Mouse (Mus musculus) midbrain, embryonic 12.5 days (tissue): ENCODE measurements around the gene Dnajb5. TPM values are rescaled to one million over a fixed set of nuclear protein-coding genes. Genes with fewer than 3 reads are reported as not detected.

Source experiments
- ATAC-seq: fragments of 200-750 bp; cut with Nextera tagmentation; 2 replicates; pipeline ENCODE4 v1.8.0; 2017; ENCODE audit warnings: low read depth, moderate TSS enrichment, moderate library complexity; ENCODE audit not compliant: low FRiP score
- H3K27ac ChIP-seq: fragments of 300-500 bp; sonication (generic); replicated peaks from 2 replicates; pipeline ENCODE4 v1.5.1; 2016; ENCODE audit warnings: mild to moderate bottlenecking
- H3K27me3 ChIP-seq: fragments of 300-500 bp; sonication (generic); 2 replicates; pipeline ENCODE4 v1.6.1; 2016; ENCODE audit warnings: mild to moderate bottlenecking
- H3K36me3 ChIP-seq: fragments of 300-500 bp; sonication (generic); 2 replicates; pipeline ENCODE4 v1.6.1; 2016
- H3K4me1 ChIP-seq: fragments of 300-500 bp; sonication (generic); 2 replicates; pipeline ENCODE4 v1.6.1; 2016
- H3K4me2 ChIP-seq: fragments of 300-500 bp; sonication (generic); replicated peaks from 2 replicates; pipeline ENCODE4 v1.6.1; 2016; ENCODE audit warnings: mild to moderate bottlenecking, moderate library complexity
- H3K4me3 ChIP-seq: fragments of 300-500 bp; sonication (generic); 2 replicates; pipeline ENCODE4 v1.5.1; 2016; ENCODE audit warnings: mild to moderate bottlenecking
- H3K9ac ChIP-seq: fragments of 300-500 bp; sonication (generic); replicated peaks from 2 replicates; pipeline ENCODE4 v1.6.1; 2016; ENCODE audit warnings: mild to moderate bottlenecking, moderate library complexity
- H3K9me3 ChIP-seq: fragments of 300-500 bp; sonication (generic); 2 replicates; pipeline ENCODE4 v1.6.1; 2016; ENCODE audit warnings: mild to moderate bottlenecking
- WGBS: fragments of 180-500 bp; shearing (Covaris S2); methylation state at CpG from one replicate; pipeline ENCODE4 v1.1.7; 2016; 5-methylcytosine and 5-hydroxymethylcytosine counted together
- polyA plus RNA-seq: library from polyadenylated mRNA; unstranded; fragments of >200 nt; fragmentation: Nextera tagmentation; extraction: Ambion mirVana; gene quantifications from 2 replicates; pipeline ENCODE4 v1.2.1, GENCODE M21; 2016

The Dnajb5 gene
- polyA plus RNA-seq, 1 experiment from 2014 or later, result 27.0 TPM

- Histone ChIP-seq H3K27me3 (peaks cover 54% of the 10 kb centered on the region), H3K9me3 (no peaks in the 10 kb centered on the region), H3K36me3 (no peaks in the 10 kb centered on the region), H3K27ac (no peak overlapping the region), H3K4me3 (no peak overlapping the region), H3K4me1 (peaks cover 11% of the 10 kb centered on the region; the same call in 1 of the 2 replicates), H3K9ac (no peak overlapping the region), H3K4me2 (no peak overlapping the region)
- 88% methylated on average over 9 of the region's 9 CpGs for WGBS
- ATAC-seq, result no peak
Observed at GRCm38 (mm10) chr4:42920726-42921125, 28.9 kb upstream of the Dnajb5 start.

- no peak overlapping the region for H3K9ac ChIP-seq
- no peak overlapping the region for H3K4me3 ChIP-seq
- no peak for ATAC-seq
- H3K36me3 ChIP-seq, result no peaks in the 10 kb centered on the region
- H3K9me3 ChIP-seq, result no peaks in the 10 kb centered on the region
- peaks cover 11% of the 10 kb centered on the region; the same call in 1 of the 2 replicates for H3K4me1 ChIP-seq
- H3K27me3 ChIP-seq, result peaks cover 47% of the 10 kb centered on the region
- H3K27ac ChIP-seq, result no peak overlapping the region
- WGBS, result 82% methylated on average over 2 of the region's 2 CpGs
- no peak overlapping the region for H3K4me2 ChIP-seq
Observed at GRCm38 (mm10) chr4:42921536-42921935, 28.1 kb upstream of the Dnajb5 start.

- H3K9ac ChIP-seq, result no peak overlapping the region
- no peaks in the 10 kb centered on the region for H3K9me3 ChIP-seq
- ATAC-seq, result no peak
- H3K36me3 ChIP-seq, result no peaks in the 10 kb centered on the region
- no peak overlapping the region for H3K4me3 ChIP-seq
- 68% methylated on average over 6 of the region's 6 CpGs for WGBS
- no peak overlapping the region for H3K27ac ChIP-seq
- H3K4me2 ChIP-seq, result no peak overlapping the region
- H3K4me1 ChIP-seq, result peaks cover 11% of the 10 kb centered on the region; the same call in 1 of the 2 replicates
- H3K27me3 ChIP-seq, result peaks cover 46% of the 10 kb centered on the region
Observed at GRCm38 (mm10) chr4:42922056-42922455, 27.6 kb upstream of the Dnajb5 start.

- WGBS, result 88% methylated on average over 8 of the region's 8 CpGs
- H3K9ac ChIP-seq, result no peak overlapping the region
- no peak for ATAC-seq
Observed at GRCm38 (mm10) chr4:42922461-42922860, 27.2 kb upstream of the Dnajb5 start.

GRCm38 (mm10) chr4:42924095-42924710 lies 25.4 kb upstream of the Dnajb5 start:
- no peak overlapping the region for H3K4me3 ChIP-seq
- WGBS, result 75% methylated on average over 13 of the region's 13 CpGs
- no peak overlapping the region for H3K9ac ChIP-seq
- H3K4me2 ChIP-seq, result no peak overlapping the region
- H3K27me3 ChIP-seq, result peaks cover 25% of the 10 kb centered on the region; the same call in 1 of the 2 replicates
- no peak for ATAC-seq
- H3K9me3 ChIP-seq, result no peaks in the 10 kb centered on the region
- H3K4me1 ChIP-seq, result peaks cover 7% of the 10 kb centered on the region; the same call in 1 of the 2 replicates
- H3K27ac ChIP-seq, result no peak overlapping the region
- no peaks in the 10 kb centered on the region for H3K36me3 ChIP-seq

More at GRCm38 (mm10) chr4:42922461-42922860, 27.2 kb upstream of the Dnajb5 start:
- Histone ChIP-seq H3K9me3 (no peaks in the 10 kb centered on the region), H3K27ac (no peak overlapping the region), H3K4me2 (no peak overlapping the region), H3K4me3 (no peak overlapping the region), H3K4me1 (peaks cover 8% of the 10 kb centered on the region; the same call in 1 of the 2 replicates), H3K36me3 (no peaks in the 10 kb centered on the region), H3K27me3 (peaks cover 42% of the 10 kb centered on the region)

GRCm38 (mm10) chr4:42928209-42928608 lies 21.4 kb upstream of the Dnajb5 start:
- no peak overlapping the region for H3K27ac ChIP-seq
- WGBS, result 79% methylated on average over 5 of the region's 5 CpGs
- 0 out of 2 replicates have a peak, but pooled peaks cover 6% of the 10 kb centered on the region for H3K4me1 ChIP-seq
- peaks cover 26% of the 10 kb centered on the region for H3K27me3 ChIP-seq
- H3K4me2 ChIP-seq, result no peak overlapping the region
- no peak overlapping the region for H3K9ac ChIP-seq
- no peak overlapping the region for H3K4me3 ChIP-seq
- H3K36me3 ChIP-seq, result no peaks in the 10 kb centered on the region
- H3K9me3 ChIP-seq, result no peaks in the 10 kb centered on the region
- no peak for ATAC-seq

- WGBS, result 92% methylated on average over 9 of the region's 9 CpGs
- peaks cover 28% of the 10 kb centered on the region for H3K27me3 ChIP-seq
- no peak overlapping the region for H3K9ac ChIP-seq
- no peaks in the 10 kb centered on the region for H3K36me3 ChIP-seq
- H3K4me1 ChIP-seq, result peaks cover 12% of the 10 kb centered on the region
- no peak for ATAC-seq
- no peak overlapping the region for H3K4me2 ChIP-seq
- H3K9me3 ChIP-seq, result no peaks in the 10 kb centered on the region
- no peak overlapping the region for H3K4me3 ChIP-seq
- H3K27ac ChIP-seq, result no peak overlapping the region
Observed at GRCm38 (mm10) chr4:42928952-42929351, 20.7 kb upstream of the Dnajb5 start.

- Histone ChIP-seq H3K9me3 (no peaks in the 10 kb centered on the region), H3K27ac (no peak overlapping the region), H3K27me3 (peaks cover 37% of the 10 kb centered on the region), H3K9ac (no peak overlapping the region), H3K36me3 (no peaks in the 10 kb centered on the region), H3K4me2 (no peak overlapping the region), H3K4me3 (no peak overlapping the region), H3K4me1 (peaks cover 6% of the 10 kb centered on the region)
- WGBS, result 66% methylated on average over 8 of the region's 8 CpGs
- no peak for ATAC-seq
Observed at GRCm38 (mm10) chr4:42932229-42932969, 17.2 kb upstream of the Dnajb5 start.

GRCm38 (mm10) chr4:42933630-42934029 lies 16.0 kb upstream of the Dnajb5 start:
- no peaks in the 10 kb centered on the region for H3K9me3 ChIP-seq
- no peak overlapping the region for H3K27ac ChIP-seq
- H3K9ac ChIP-seq, result no peak overlapping the region
- no peaks in the 10 kb centered on the region for H3K36me3 ChIP-seq
- 13% methylated on average over 22 of the region's 22 CpGs for WGBS
- H3K27me3 ChIP-seq, result peaks cover 48% of the 10 kb centered on the region
- H3K4me1 ChIP-seq, result peaks cover 6% of the 10 kb centered on the region
- H3K4me2 ChIP-seq, result peak overlapping the region; percentile 36
- no peak for ATAC-seq
- no peak overlapping the region for H3K4me3 ChIP-seq

- H3K9ac ChIP-seq, result no peak overlapping the region
- H3K4me2 ChIP-seq, result no peak overlapping the region
- H3K27me3 ChIP-seq, result peaks cover 27% of the 10 kb centered on the region
- no peaks in the 10 kb centered on the region for H3K36me3 ChIP-seq
- no peak for ATAC-seq
- no peak overlapping the region for H3K4me3 ChIP-seq
- no peaks in the 10 kb centered on the region for H3K9me3 ChIP-seq
- 73% methylated on average over 7 of the region's 7 CpGs for WGBS
- no peak overlapping the region for H3K27ac ChIP-seq
- peaks cover 6% of the 10 kb centered on the region for H3K4me1 ChIP-seq
Observed at GRCm38 (mm10) chr4:42941396-42941795, 8.2 kb upstream of the Dnajb5 start.

- peaks cover 22% of the 10 kb centered on the region for H3K4me1 ChIP-seq
- H3K4me2 ChIP-seq, result no peak overlapping the region
- no peaks in the 10 kb centered on the region for H3K36me3 ChIP-seq
- no peak overlapping the region for H3K4me3 ChIP-seq
- H3K9me3 ChIP-seq, result no peaks in the 10 kb centered on the region
- WGBS, result 91% methylated on average over 5 of the region's 5 CpGs
- H3K27me3 ChIP-seq, result peaks cover 18% of the 10 kb centered on the region
- no peak overlapping the region for H3K9ac ChIP-seq
- ATAC-seq, result no peak
- no peak overlapping the region for H3K27ac ChIP-seq
Observed at GRCm38 (mm10) chr4:42943341-42943740, 6.3 kb upstream of the Dnajb5 start.

GRCm38 (mm10) chr4:42944185-42944584 lies 5.4 kb upstream of the Dnajb5 start:
- Histone ChIP-seq H3K27me3 (peaks cover 13% of the 10 kb centered on the region), H3K4me1 (peaks cover 30% of the 10 kb centered on the region), H3K4me3 (no peak overlapping the region), H3K4me2 (no peak overlapping the region), H3K9me3 (no peaks in the 10 kb centered on the region), H3K27ac (no peak overlapping the region), H3K9ac (no peak overlapping the region), H3K36me3 (no peaks in the 10 kb centered on the region)
- ATAC-seq, result no peak
- 88% methylated on average over 9 of the region's 9 CpGs for WGBS
